Mouse (Mus musculus) hindbrain, postnatal 0 days (tissue): ENCODE measurements around the gene Fosb. TPM values are rescaled to one million over a fixed set of nuclear protein-coding genes. Genes with fewer than 3 reads are reported as not detected.

Source experiments
- ATAC-seq: fragments of 200-750 bp; cut with Nextera tagmentation; 2 replicates; pipeline ENCODE4 v1.8.0; 2017; ENCODE audit warnings: mild to moderate bottlenecking, moderate TSS enrichment, moderate library complexity
- DNase-seq: peaks from one replicate; pipeline ENCODE4 v3.0.0-alpha.2; 2015; ENCODE audit warnings: low spot score
- H3K27ac ChIP-seq: fragments of 300-500 bp; sonication (generic); 2 replicates; pipeline ENCODE4 v1.5.1; 2014; ENCODE audit warnings: mild to moderate bottlenecking
- H3K27me3 ChIP-seq: fragments of 300-500 bp; sonication (generic); 2 replicates; pipeline ENCODE4 v1.6.1; 2014; ENCODE audit warnings: low read length, mixed read lengths; ENCODE audit not compliant: insufficient read depth
- H3K36me3 ChIP-seq: fragments of 300-500 bp; sonication (generic); 2 replicates; pipeline ENCODE4 v1.6.1; 2014; ENCODE audit warnings: low read length, mixed read lengths; ENCODE audit not compliant: insufficient read depth
- H3K4me1 ChIP-seq: fragments of 300-500 bp; sonication (generic); 2 replicates; pipeline ENCODE4 v1.6.1; 2014; ENCODE audit warnings: antibody characterized with exemption, low read length, mixed read lengths; ENCODE audit not compliant: insufficient read depth
- H3K4me2 ChIP-seq: fragments of 300-500 bp; sonication (generic); 2 replicates; pipeline ENCODE4 v1.6.1; 2014; ENCODE audit warnings: low read depth, mild to moderate bottlenecking, low read length, moderate library complexity, mixed read lengths
- H3K4me3 ChIP-seq: fragments of 300-500 bp; sonication (generic); 2 replicates; pipeline ENCODE4 v1.5.1; 2014; ENCODE audit warnings: low read length
- H3K9ac ChIP-seq: fragments of 300-500 bp; sonication (generic); replicated peaks from 2 replicates; pipeline ENCODE4 v1.6.1; 2014; ENCODE audit warnings: mild to moderate bottlenecking, low read length, moderate library complexity, mixed read lengths
- H3K9me3 ChIP-seq: fragments of 300-500 bp; sonication (generic); 2 replicates; pipeline ENCODE4 v1.6.1; 2016; ENCODE audit warnings: low read length, mixed read lengths
- CTCF ChIP-seq: IDR thresholded peaks from 2 replicates; pipeline ENCODE4 v1.5.1; 2016; ENCODE audit warnings: antibody characterized with exemption, control low read depth, low read depth
- WGBS: fragments of 180-500 bp; shearing (Covaris S2); extraction: QIAGEN DNeasy Blood & Tissue Kit; methylation state at CpG from one replicate; pipeline ENCODE4 v1.1.7; 2014; 5-methylcytosine and 5-hydroxymethylcytosine counted together
- polyA plus RNA-seq: library from polyadenylated mRNA; unstranded; fragments of >200 nt; fragmentation: Nextera tagmentation; extraction: Ambion mirVana; gene quantifications from 2 replicates; pipeline ENCODE4 v1.2.1, GENCODE M21; 2015
- total RNA-seq: library from RNA; depleted of rRNA; stranded (reverse); fragments of >200 nt; gene quantifications from 2 replicates; pipeline ENCODE4 v1.2.3, GENCODE M21; 2014; rRNA removed

Gene Fosb
- 0.31 and 1.0 TPM in 2 replicates for total RNA-seq
- polyA plus RNA-seq, result 0.09 and 0.11 TPM in 2 replicates

DNA sequence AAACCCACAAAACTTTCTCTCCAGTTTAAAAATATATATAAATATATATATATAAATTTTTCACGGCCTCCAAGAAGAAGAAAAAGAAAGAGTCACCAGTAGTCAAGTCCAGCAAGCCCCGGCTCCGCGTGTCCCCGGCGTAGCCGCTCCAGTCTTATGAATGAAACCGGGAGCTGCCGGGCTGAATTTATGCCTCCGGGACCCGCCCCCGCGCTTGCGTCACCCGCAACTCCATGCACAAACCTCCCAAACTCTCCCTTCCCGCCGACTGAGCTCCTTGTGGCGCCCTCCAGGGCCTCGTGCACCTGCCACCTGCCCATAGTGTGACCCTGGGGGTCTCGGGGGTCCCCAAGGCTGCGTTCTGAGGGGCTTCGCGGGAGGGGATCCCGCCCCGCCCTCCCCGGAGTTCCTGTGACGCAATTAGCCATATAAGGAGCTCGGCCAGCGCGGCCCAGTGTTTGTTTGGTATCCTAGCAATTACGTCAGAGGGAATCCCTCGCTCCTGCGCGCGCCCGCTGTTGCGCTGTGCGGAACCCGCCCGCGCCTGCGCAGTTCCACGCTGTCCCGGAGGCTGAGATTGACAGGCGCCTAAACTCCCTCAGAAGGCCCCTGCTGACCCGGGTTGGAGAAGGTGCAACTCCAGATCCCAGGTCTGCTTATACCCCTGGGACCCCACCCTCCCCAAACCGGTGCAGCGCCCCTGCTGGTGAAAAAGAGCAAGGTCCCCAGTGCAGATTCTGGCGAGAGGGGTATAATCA, at the start of gene Fosb:
TSS of gene Fosb (minus strand) at position 168 of the 758 bp plus-strand sequence.
- DNase-seq, result peak; percentile 98
- TF ChIP-seq CTCF, result peak; percentile 58
- Histone ChIP-seq H3K9me3 (no peaks in the 10 kb centered on the region), H3K4me2 (peak within 1 kb of the TSS; percentile 99), H3K27ac (no peak within 1 kb of the TSS; the same call in 1 of the 2 replicates), H3K4me3 (peak within 1 kb of the TSS; percentile 64), H3K9ac (peak within 1 kb of the TSS; percentile 46), H3K36me3 (no peaks in the 10 kb centered on the region), H3K27me3 (peaks cover 20% of the 10 kb centered on the region), H3K4me1 (no peaks in the 10 kb centered on the region)
- peak; percentile 90 for ATAC-seq
- under 1% methylated on average over 49 of the region's 49 CpGs for whole genome bisulfite sequencing

DNA sequence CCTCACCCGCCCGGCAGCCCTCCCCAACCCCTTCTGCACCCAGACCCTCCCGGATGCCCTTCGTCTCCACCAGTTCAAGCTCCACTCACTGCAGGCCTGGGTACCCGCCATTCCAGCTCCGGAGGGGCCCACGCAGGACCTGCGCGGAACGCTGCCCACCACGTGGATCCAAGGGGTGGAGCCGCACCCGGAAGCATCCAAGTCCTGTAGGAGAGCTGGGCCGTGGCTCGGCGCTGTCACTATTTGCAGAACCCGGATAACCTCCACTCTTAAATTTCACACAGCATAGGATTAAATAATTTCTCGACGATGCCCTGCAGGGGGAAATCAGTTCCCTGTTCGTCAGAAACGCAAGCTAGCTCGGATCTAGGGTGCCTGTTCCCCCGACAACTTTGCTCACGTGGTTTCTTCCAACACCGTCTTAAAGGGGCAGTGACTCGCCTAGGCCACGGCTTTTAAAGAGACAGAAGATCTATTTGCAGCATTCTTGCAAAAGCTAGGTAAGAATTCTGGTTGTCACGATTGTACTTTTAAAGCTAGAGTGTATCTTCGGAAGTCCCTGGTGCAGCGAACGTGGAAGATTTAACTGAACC, 49.5 kb upstream of the Fosb start, which contains the start of the genes Cd3eap and Ppp1r13l:
TSS of gene Cd3eap (minus strand) at position 185 of the 593 bp plus-strand sequence.
TSS of gene Ppp1r13l (plus strand) at position 451 of the 593 bp plus-strand sequence.
- no peaks in the 10 kb centered on the region for H3K27me3 ChIP-seq
- DNase-seq, result peak; percentile 90
- H3K4me3 ChIP-seq, result peak within 1 kb of the TSS; percentile 72
- ATAC-seq, result peak; percentile 85
- no peaks in the 10 kb centered on the region for H3K9me3 ChIP-seq
- peak within 1 kb of the TSS; percentile 54 for H3K27ac ChIP-seq
- peak within 1 kb of the TSS; percentile 63 for H3K9ac ChIP-seq
- under 1% methylated on average over 30 of the region's 31 CpGs for WGBS
- peaks cover 8% of the 10 kb centered on the region; the same call in 1 of the 2 replicates for H3K4me1 ChIP-seq
- H3K4me2 ChIP-seq, result peak within 1 kb of the TSS; percentile 85
- H3K36me3 ChIP-seq, result peaks cover 13% of the 10 kb centered on the region
- TF ChIP-seq CTCF, result no peak

DNA sequence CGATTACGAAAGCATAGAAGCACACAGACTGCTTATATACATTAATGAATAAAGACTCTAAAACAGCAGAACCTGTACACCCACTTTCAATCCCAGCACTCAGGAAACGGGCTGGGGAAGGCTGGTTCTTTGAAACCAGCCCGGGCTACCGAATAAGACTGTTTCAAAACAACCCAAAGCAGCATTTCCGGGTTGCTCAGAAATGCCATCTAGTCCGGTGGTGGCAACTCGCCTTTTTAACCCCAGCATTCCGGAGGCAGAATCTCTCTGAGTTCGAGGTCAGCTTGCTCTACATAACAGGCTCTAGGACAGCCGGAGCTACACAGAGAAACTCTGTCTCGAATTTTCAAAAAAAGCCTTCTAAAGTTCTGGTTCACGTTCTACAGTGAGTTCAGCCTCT, 48.8 kb upstream of the Fosb start:
- H3K27me3 ChIP-seq, result no peaks in the 10 kb centered on the region
- no peak for ATAC-seq
- 22% methylated on average over 13 of the region's 13 CpGs for WGBS
- H3K4me2 ChIP-seq, result peak overlapping the region; percentile 85
- H3K36me3 ChIP-seq, result peaks cover 13% of the 10 kb centered on the region
- DNase-seq, result no peak
- H3K9ac ChIP-seq, result peak overlapping the region; percentile 63
- H3K9me3 ChIP-seq, result no peaks in the 10 kb centered on the region
- peak overlapping the region; percentile 72 for H3K4me3 ChIP-seq
- H3K27ac ChIP-seq, result no peak overlapping the region
- H3K4me1 ChIP-seq, result peaks cover 8% of the 10 kb centered on the region; the same call in 1 of the 2 replicates
- no peak for TF ChIP-seq CTCF

DNA sequence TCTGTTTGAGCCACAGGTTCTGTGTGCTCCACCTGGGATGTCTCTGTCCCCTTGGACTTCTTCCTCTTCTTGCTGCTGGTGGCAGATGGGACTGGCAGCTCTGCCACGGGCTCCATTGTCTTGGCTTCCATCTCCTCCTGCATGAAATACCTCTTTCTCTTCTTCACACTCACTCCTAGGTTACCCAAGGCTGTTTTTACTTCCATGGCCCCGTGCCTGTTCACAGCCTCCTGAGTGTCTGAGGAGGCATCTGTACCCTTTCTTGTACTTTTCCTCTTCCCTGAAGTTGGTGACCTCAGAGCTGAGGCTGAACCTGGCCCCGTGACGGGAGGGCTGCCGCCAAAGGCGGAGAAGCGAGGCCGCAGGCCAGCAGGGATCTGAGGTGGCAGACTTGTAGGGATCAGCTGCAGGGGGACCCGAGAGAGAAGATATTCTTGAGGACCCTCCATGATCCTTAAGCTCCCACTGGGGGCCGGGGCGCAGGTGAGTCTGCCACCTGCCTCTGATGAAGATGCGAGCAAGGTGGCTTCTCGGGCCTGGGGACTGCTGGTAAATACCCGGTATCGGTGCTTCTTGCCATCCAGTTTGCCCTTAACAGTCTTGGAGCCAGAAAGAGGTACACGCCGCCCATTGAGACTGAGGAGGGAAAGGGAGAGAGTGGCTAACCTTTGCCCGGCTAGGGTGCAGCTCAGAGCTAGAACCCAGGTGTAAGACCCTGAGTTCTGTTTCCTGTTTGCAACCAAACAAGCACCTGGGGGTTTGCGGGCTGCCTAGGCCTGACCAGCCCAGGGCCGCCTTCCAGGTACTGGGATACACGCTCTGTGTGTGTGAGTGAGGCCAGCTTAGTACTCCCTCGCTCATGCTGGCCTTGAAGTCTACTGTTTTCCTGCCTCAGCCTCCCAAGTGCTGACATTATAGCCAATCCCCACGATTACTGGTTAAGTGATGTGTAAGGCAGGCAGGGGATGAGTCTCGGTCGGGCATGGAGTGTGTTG, 47.8 kb upstream of the Fosb start:
- no peak for TF ChIP-seq CTCF

DNA sequence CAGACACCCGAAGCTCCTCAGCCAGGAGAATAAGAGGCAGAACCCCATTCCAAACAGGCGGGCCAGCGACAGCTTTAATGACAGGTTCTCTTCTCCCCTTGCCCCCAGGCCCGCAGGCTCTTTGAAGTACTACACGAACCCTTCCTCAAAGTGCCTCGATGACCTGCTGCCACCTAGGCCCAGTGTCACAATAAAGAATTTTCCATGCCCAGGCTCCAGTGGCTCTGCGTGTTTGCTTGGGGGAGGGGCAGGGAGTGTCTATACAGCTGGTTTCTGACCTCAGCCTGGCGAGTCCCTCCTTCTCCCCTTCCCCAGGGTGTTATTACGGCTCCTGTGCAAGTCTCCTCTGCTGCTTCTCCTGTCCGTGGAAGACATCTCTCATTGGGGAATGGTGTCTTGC, 46.5 kb upstream of the Fosb start:
- Histone ChIP-seq H3K4me1 (peaks cover 8% of the 10 kb centered on the region; the same call in 1 of the 2 replicates), H3K4me3 (no peak overlapping the region), H3K36me3 (peaks cover 22% of the 10 kb centered on the region), H3K27me3 (no peaks in the 10 kb centered on the region), H3K4me2 (no peak overlapping the region), H3K9ac (no peak overlapping the region), H3K9me3 (no peaks in the 10 kb centered on the region), H3K27ac (no peak overlapping the region)
- 64% methylated on average over 10 of the region's 10 CpGs for WGBS
- DNase-seq (no peak), ATAC-seq (no peak)
- TF ChIP-seq CTCF, result no peak

More for the DNA sequence above, 47.8 kb upstream of the Fosb start:
- H3K36me3 ChIP-seq, result peaks cover 16% of the 10 kb centered on the region
- ATAC-seq (no peak), DNase-seq (no peak)
- no peak overlapping the region for H3K4me3 ChIP-seq
- 0 out of 2 replicates have a peak overlapping the region, but pooled peaks have one; percentile 63 for H3K9ac ChIP-seq
- no peaks in the 10 kb centered on the region for H3K27me3 ChIP-seq
- peaks cover 8% of the 10 kb centered on the region; the same call in 1 of the 2 replicates for H3K4me1 ChIP-seq
- peak overlapping the region; percentile 85; the same call in 1 of the 2 replicates for H3K4me2 ChIP-seq
- WGBS, result 90% methylated on average over 25 of the region's 25 CpGs
- H3K9me3 ChIP-seq, result no peaks in the 10 kb centered on the region
- H3K27ac ChIP-seq, result no peak overlapping the region

DNA sequence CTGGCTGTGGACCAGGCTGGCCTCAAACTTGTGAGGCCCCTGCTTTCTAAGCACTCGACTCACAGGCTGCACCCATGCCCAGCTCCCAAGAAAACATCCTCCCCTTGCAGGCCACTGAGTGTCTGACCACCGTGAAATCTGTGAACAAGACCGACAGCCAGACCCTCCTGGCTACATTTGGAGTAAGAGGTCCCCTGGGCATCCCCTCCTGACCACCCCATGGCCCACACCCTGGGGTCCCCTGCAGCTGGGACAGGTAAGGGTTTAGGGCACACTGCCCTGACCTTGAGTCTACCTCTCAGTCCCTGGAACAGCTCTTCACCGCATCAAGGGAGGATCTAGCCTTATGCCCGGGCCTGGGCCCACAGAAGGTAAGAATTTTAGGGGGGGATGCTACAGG, 45.1 kb upstream of the Fosb start:
- Histone ChIP-seq H3K9me3 (no peaks in the 10 kb centered on the region), H3K27ac (no peak overlapping the region), H3K36me3 (peaks cover 22% of the 10 kb centered on the region), H3K9ac (no peak overlapping the region), H3K27me3 (no peaks in the 10 kb centered on the region), H3K4me2 (no peak overlapping the region), H3K4me1 (peaks cover 8% of the 10 kb centered on the region; the same call in 1 of the 2 replicates), H3K4me3 (no peak overlapping the region)
- no peak for TF ChIP-seq CTCF
- no peak for ATAC-seq
- 91% methylated on average over 5 of the region's 5 CpGs for WGBS
- DNase-seq, result no peak
